Mouse (Mus musculus) layer of hippocampus, postnatal 36 days (tissue): ENCODE measurements at regions not wholly inside any gene's neighbourhood (a gene's known extent, or its start where the extent isn't known, plus 50 kb on each side); places are given as distances from the start of the nearest gene placed in this dataset.
A peak's percentile ranks its signal among the peaks of the same experiment; 100 is the strongest.

ENCODE experiments used
- DNase-seq, 2 experiments: peaks; one replicate each; pipeline ENCODE4 v3.0.0; 2022

GRCm38 (mm10) chr2:123267036-123267435, 502.0 kb downstream of the Sqor start:
- no peak for DNase-seq

- no peak for DNase-seq
These were observed 510.1 kb downstream of the Sqor start for GRCm38 (mm10) chr2:123274866-123275735.

GRCm38 (mm10) chr2:123275736-123276330, 510.8 kb downstream of the Sqor start:
- DNase-seq, result no peak

- DNase-seq, result no peak
These were observed 546.7 kb downstream of the Sqor start for GRCm38 (mm10) chr2:123311554-123312276.

GRCm38 (mm10) chr2:123312277-123312617, 547.2 kb downstream of the Sqor start:
- DNase-seq, result peak; percentile 67 to 80

GRCm38 (mm10) chr2:123320448-123321097, 555.5 kb downstream of the Sqor start:
- DNase-seq, result no peak

- DNase-seq, result no peak
These were observed 558.7 kb downstream of the Sqor start for GRCm38 (mm10) chr2:123323769-123324168.

GRCm38 (mm10) chr2:123324896-123325295, 559.9 kb downstream of the Sqor start:
- DNase-seq, result no peak

- peak; percentile 12 to 14 for DNase-seq
These were observed 584.7 kb downstream of the Sqor start for GRCm38 (mm10) chr2:123349625-123350346.

GRCm38 (mm10) chr2:123364204-123364603, 599.2 kb downstream of the Sqor start:
- peak in 1 of 2 experiments; percentile 10 for DNase-seq

- DNase-seq, result no peak
These were observed 601.5 kb downstream of the Sqor start for GRCm38 (mm10) chr2:123366571-123366970.

GRCm38 (mm10) chr2:123385622-123386418, 620.8 kb downstream of the Sqor start:
- DNase-seq, result no peak

GRCm38 (mm10) chr2:123386773-123387604, 622.0 kb downstream of the Sqor start:
- DNase-seq, result peak; percentile 14 to 20

GRCm38 (mm10) chr2:123390981-123391380, 625.9 kb downstream of the Sqor start:
- no peak for DNase-seq

- DNase-seq, result no peak
These were observed 629.3 kb downstream of the Sqor start for GRCm38 (mm10) chr2:123394296-123394695.

GRCm38 (mm10) chr2:123397551-123397950, 632.5 kb downstream of the Sqor start:
- DNase-seq, result no peak

- DNase-seq, result no peak
These were observed 636.0 kb downstream of the Sqor start for GRCm38 (mm10) chr2:123401064-123401463.

GRCm38 (mm10) chr2:123409075-123409474, 644.0 kb downstream of the Sqor start:
- no peak for DNase-seq

GRCm38 (mm10) chr2:123458034-123458677, 631.6 kb upstream of the Sema6d start:
- no peak for DNase-seq

- DNase-seq, result no peak
These were observed 615.9 kb upstream of the Sema6d start for GRCm38 (mm10) chr2:123473840-123474239.
